ENCODE assay signal across 16 mouse cellular contexts in genomic region chr12:51185751-51186150, GRCm38 (mm10).
DNase-seq lines count a peak whose midpoint lies in the region; ATAC-seq lines count a peak whose summit lies in the region.
"Had no signal": no experiment of that assay in that cellular context is flagged by ENCODE, and none has a peak within 500 bp of the region (broad histone marks: within the 10 kb centered on the region; RNA-seq: fewer than 3 reads in every experiment).

No protein-coding gene starts in this region.

- peak overlapping the region; percentile 82 for H3K27ac ChIP-seq in forebrain, embryonic 16.5 days (ENCODE audit: low read length)
- H3K27ac ChIP-seq: kidney, postnatal 0 days had no signal

- H3K27me3 ChIP-seq in forebrain, embryonic 16.5 days (replicated peaks; ENCODE audit: control insufficient read depth, insufficient read depth, low read length) = no peaks in the 10 kb centered on the region

- peak; percentile 5; the same call in 1 of the 2 replicates for ATAC-seq in frontal cortex, adult (ENCODE audit: low TSS enrichment)
- ATAC-seq in forebrain, embryonic 16.5 days = peak; percentile 77
- ATAC-seq: intestine, embryonic 16.5 days had no signal

- H3K4me1 ChIP-seq in forebrain, embryonic 16.5 days (replicated peaks; ENCODE audit: control insufficient read depth, insufficient read depth, low read length) = peaks cover 28% of the 10 kb centered on the region

- H3K4me3 ChIP-seq in forebrain, embryonic 16.5 days (replicated peaks; ENCODE audit: low read length) = no peak overlapping the region

- H3K9me3 ChIP-seq in forebrain, embryonic 16.5 days (ENCODE audit: control insufficient read depth, low read length) = 0 out of 2 replicates have a peak, but pooled peaks cover 4% of the 10 kb centered on the region

- no peak overlapping the region for H3K4me2 ChIP-seq in forebrain, embryonic 16.5 days (ENCODE audit: low read length)
- H3K4me2 ChIP-seq: heart, embryonic 11.5 days had no signal

- no peaks in the 10 kb centered on the region for H3K36me3 ChIP-seq in forebrain, embryonic 16.5 days (ENCODE audit: control insufficient read depth, insufficient read depth)
- H3K36me3 ChIP-seq: G1E had no signal

- WGBS in forebrain, embryonic 16.5 days = 48% methylated on average over 8 of the region's 8 CpGs

- no peak for DNase-seq in frontal cortex, postnatal 25 days (ENCODE audit: low spot score in 2 of 2)
- peak; percentile 39 to 41 for DNase-seq in right cerebral cortex, postnatal 10 days (ENCODE audit: low spot score in 2 of 2)
- no peak for DNase-seq in right cerebral cortex, adult 2 months (ENCODE audit: low spot score in 2 of 2)
- DNase-seq in testis, postnatal 10 days (ENCODE audit: low spot score) = no peak
- DNase-seq in heart, adult 8-10 months (ENCODE audit: low spot score) = no peak
- DNase-seq: adrenal gland, adult 2 months; cerebellum, adult 8-10 months; gastrocnemius, postnatal 14 days; heart, postnatal 4 days; lung, postnatal 14 days had no signal

- 0 out of 2 replicates have a peak overlapping the region, but pooled peaks have one; percentile 2 for H3K9ac ChIP-seq in forebrain, embryonic 16.5 days (replicated peaks; ENCODE audit: low read depth, low read length)

Comparison
In these comparisons a context has a peak if more than half of its experiments do, and no peak if none do; other contexts are left out.
1. DNase-seq: peak in right cerebral cortex, postnatal 10 days (2 of 2); none in frontal cortex, postnatal 25 days (0 of 2), right cerebral cortex, adult 2 months (0 of 2), testis, postnatal 10 days (single experiment) and heart, adult 8-10 months (single experiment).